Mouse (Mus musculus): ENCODE measurements at regions not wholly inside any gene's neighbourhood (a gene's known extent, or its start where the extent isn't known, plus 50 kb on each side); places are given as distances from the start of the nearest gene placed in this dataset.

- no peak for ATAC-seq (ENCODE audit: borderline replicate concordance, extremely low read depth, low FRiP score, low TSS enrichment)
- Histone ChIP-seq H3K4me1 (no peaks in the 10 kb centered on the region), H3K27me3 (no peaks in the 10 kb centered on the region)
These were observed 198.0 kb downstream of the Spry2 start for GRCm38 (mm10) chr14:105698616-105699015.

GRCm38 (mm10) chr14:105698086-105698485 is 198.5 kb downstream of the Spry2 start:
- no peaks in the 10 kb centered on the region for H3K4me1 ChIP-seq
- H3K27me3 ChIP-seq = no peaks in the 10 kb centered on the region
- no peak overlapping the region for H3K4me2 ChIP-seq
- H3K27ac ChIP-seq = no peak overlapping the region
- WGBS = 85% methylated on average over 1 of the region's 1 CpGs
- no peak overlapping the region for H3K9ac ChIP-seq
- no peaks in the 10 kb centered on the region for H3K36me3 ChIP-seq
- H3K9me3 ChIP-seq = no peaks in the 10 kb centered on the region
- no peak for ATAC-seq (ENCODE audit: borderline replicate concordance, extremely low read depth, low FRiP score, low TSS enrichment)
- H3K4me3 ChIP-seq = no peak overlapping the region

More at GRCm38 (mm10) chr14:105698616-105699015, 198.0 kb downstream of the Spry2 start:
- WGBS = 32% methylated on average over 1 of the region's 1 CpGs
- Histone ChIP-seq H3K27ac (no peak overlapping the region), H3K4me2 (no peak overlapping the region), H3K4me3 (no peak overlapping the region), H3K36me3 (no peaks in the 10 kb centered on the region), H3K9me3 (no peaks in the 10 kb centered on the region), H3K9ac (no peak overlapping the region)

- WGBS = 82% methylated on average over 13 of the region's 13 CpGs
- ATAC-seq (ENCODE audit: borderline replicate concordance, extremely low read depth, low FRiP score, low TSS enrichment) = no peak
These were observed 199.2 kb downstream of the Spry2 start for GRCm38 (mm10) chr14:105697398-105697797.

GRCm38 (mm10) chr14:105694969-105695368 is 201.7 kb downstream of the Spry2 start:
- Histone ChIP-seq H3K9ac (no peak overlapping the region), H3K4me1 (no peaks in the 10 kb centered on the region), H3K27me3 (no peaks in the 10 kb centered on the region), H3K27ac (no peak overlapping the region), H3K4me3 (no peak overlapping the region), H3K4me2 (no peak overlapping the region), H3K9me3 (no peaks in the 10 kb centered on the region), H3K36me3 (no peaks in the 10 kb centered on the region)
- no peak for ATAC-seq (ENCODE audit: borderline replicate concordance, extremely low read depth, low FRiP score, low TSS enrichment)

More at GRCm38 (mm10) chr14:105697398-105697797, 199.2 kb downstream of the Spry2 start:
- Histone ChIP-seq H3K9me3 (no peaks in the 10 kb centered on the region), H3K4me3 (no peak overlapping the region), H3K4me2 (no peak overlapping the region), H3K4me1 (no peaks in the 10 kb centered on the region), H3K36me3 (no peaks in the 10 kb centered on the region), H3K27ac (no peak overlapping the region), H3K27me3 (no peaks in the 10 kb centered on the region), H3K9ac (no peak overlapping the region)

GRCm38 (mm10) chr14:105693713-105694112 is 202.9 kb downstream of the Spry2 start:
- no peak overlapping the region for H3K4me2 ChIP-seq

GRCm38 (mm10) chr14:105684826-105685465 is 211.7 kb downstream of the Spry2 start:
- ATAC-seq (ENCODE audit: borderline replicate concordance, extremely low read depth, low FRiP score, low TSS enrichment) = peak; percentile 89

More at GRCm38 (mm10) chr14:105693713-105694112, 202.9 kb downstream of the Spry2 start:
- Histone ChIP-seq H3K4me1 (no peaks in the 10 kb centered on the region), H3K36me3 (no peaks in the 10 kb centered on the region), H3K9me3 (no peaks in the 10 kb centered on the region), H3K27me3 (no peaks in the 10 kb centered on the region), H3K4me3 (no peak overlapping the region), H3K9ac (no peak overlapping the region), H3K27ac (no peak overlapping the region)
- ATAC-seq (ENCODE audit: borderline replicate concordance, extremely low read depth, low FRiP score, low TSS enrichment) = no peak
- 69% methylated on average over 4 of the region's 4 CpGs for WGBS

GRCm38 (mm10) chr14:105684329-105684728 is 212.3 kb downstream of the Spry2 start:
- no peaks in the 10 kb centered on the region for H3K27me3 ChIP-seq
- no peak overlapping the region for H3K4me3 ChIP-seq
- no peak overlapping the region for H3K4me2 ChIP-seq
- ATAC-seq (ENCODE audit: borderline replicate concordance, extremely low read depth, low FRiP score, low TSS enrichment) = no peak
- no peak overlapping the region for H3K9ac ChIP-seq
- 59% methylated on average over 2 of the region's 2 CpGs for WGBS
- 0 out of 2 replicates have a peak, but pooled peaks cover 2% of the 10 kb centered on the region for H3K4me1 ChIP-seq
- H3K27ac ChIP-seq = peak overlapping the region; percentile 76
- no peaks in the 10 kb centered on the region for H3K36me3 ChIP-seq
- H3K9me3 ChIP-seq = no peaks in the 10 kb centered on the region

More at GRCm38 (mm10) chr14:105684826-105685465, 211.7 kb downstream of the Spry2 start:
- H3K36me3 ChIP-seq = no peaks in the 10 kb centered on the region
- no peak overlapping the region for H3K4me2 ChIP-seq
- H3K4me3 ChIP-seq = no peak overlapping the region
- H3K27me3 ChIP-seq = no peaks in the 10 kb centered on the region
- H3K4me1 ChIP-seq = no peaks in the 10 kb centered on the region
- WGBS = 40% methylated on average over 11 of the region's 11 CpGs
- no peaks in the 10 kb centered on the region for H3K9me3 ChIP-seq
- H3K9ac ChIP-seq = no peak overlapping the region
- peak overlapping the region; percentile 76 for H3K27ac ChIP-seq

GRCm38 (mm10) chr14:105676646-105676930 is 220.0 kb downstream of the Spry2 start:
- H3K9ac ChIP-seq = no peak overlapping the region
- 0 out of 2 replicates have a peak, but pooled peaks cover 6% of the 10 kb centered on the region for H3K4me1 ChIP-seq
- H3K4me3 ChIP-seq = no peak overlapping the region
- 19% methylated on average over 4 of the region's 4 CpGs for WGBS
- peak overlapping the region; percentile 5; the same call in 1 of the 2 replicates for H3K27ac ChIP-seq
- ATAC-seq (ENCODE audit: borderline replicate concordance, extremely low read depth, low FRiP score, low TSS enrichment) = no peak
- H3K27me3 ChIP-seq = no peaks in the 10 kb centered on the region
- no peak overlapping the region for H3K4me2 ChIP-seq
- no peaks in the 10 kb centered on the region for H3K9me3 ChIP-seq
- no peaks in the 10 kb centered on the region for H3K36me3 ChIP-seq

GRCm38 (mm10) chr14:105675801-105676645 is 220.6 kb downstream of the Spry2 start:
- no peaks in the 10 kb centered on the region for H3K9me3 ChIP-seq
- H3K4me2 ChIP-seq = no peak overlapping the region
- WGBS = 42% methylated on average over 13 of the region's 13 CpGs
- H3K4me3 ChIP-seq = no peak overlapping the region
- no peaks in the 10 kb centered on the region for H3K27me3 ChIP-seq
- no peaks in the 10 kb centered on the region for H3K36me3 ChIP-seq
- H3K4me1 ChIP-seq = 0 out of 2 replicates have a peak, but pooled peaks cover 6% of the 10 kb centered on the region
- peak overlapping the region; percentile 5; the same call in 1 of the 2 replicates for H3K27ac ChIP-seq
- no peak for ATAC-seq (ENCODE audit: borderline replicate concordance, extremely low read depth, low FRiP score, low TSS enrichment)
- no peak overlapping the region for H3K9ac ChIP-seq

- no peaks in the 10 kb centered on the region for H3K9me3 ChIP-seq
- no peak for ATAC-seq (ENCODE audit: borderline replicate concordance, extremely low read depth, low FRiP score, low TSS enrichment)
- 0 out of 2 replicates have a peak, but pooled peaks cover 6% of the 10 kb centered on the region for H3K4me1 ChIP-seq
These were observed 221.6 kb downstream of the Spry2 start for GRCm38 (mm10) chr14:105675006-105675405.

GRCm38 (mm10) chr14:105668969-105669368 is 227.7 kb downstream of the Spry2 start:
- H3K4me3 ChIP-seq = no peak overlapping the region
- H3K9ac ChIP-seq = no peak overlapping the region
- no peak for ATAC-seq (ENCODE audit: borderline replicate concordance, extremely low read depth, low FRiP score, low TSS enrichment)

More at GRCm38 (mm10) chr14:105675006-105675405, 221.6 kb downstream of the Spry2 start:
- H3K9ac ChIP-seq = no peak overlapping the region
- H3K4me3 ChIP-seq = no peak overlapping the region
- no peak overlapping the region for H3K27ac ChIP-seq
- no peaks in the 10 kb centered on the region for H3K27me3 ChIP-seq
- H3K36me3 ChIP-seq = no peaks in the 10 kb centered on the region
- H3K4me2 ChIP-seq = no peak overlapping the region

GRCm38 (mm10) chr14:105664671-105665198 is 231.9 kb downstream of the Spry2 start:
- Histone ChIP-seq H3K9ac (no peak overlapping the region), H3K27ac (no peak overlapping the region), H3K27me3 (no peaks in the 10 kb centered on the region), H3K36me3 (no peaks in the 10 kb centered on the region), H3K9me3 (no peaks in the 10 kb centered on the region), H3K4me3 (no peak overlapping the region), H3K4me1 (no peaks in the 10 kb centered on the region; the same call in 1 of the 2 replicates), H3K4me2 (no peak overlapping the region)
- WGBS = 62% methylated on average over 7 of the region's 7 CpGs
- no peak for ATAC-seq (ENCODE audit: borderline replicate concordance, extremely low read depth, low FRiP score, low TSS enrichment)

More at GRCm38 (mm10) chr14:105668969-105669368, 227.7 kb downstream of the Spry2 start:
- no peaks in the 10 kb centered on the region for H3K36me3 ChIP-seq
- no peak overlapping the region for H3K4me2 ChIP-seq
- H3K4me1 ChIP-seq = no peaks in the 10 kb centered on the region
- no peaks in the 10 kb centered on the region for H3K27me3 ChIP-seq
- 34% methylated on average over 11 of the region's 11 CpGs for WGBS
- no peak overlapping the region for H3K27ac ChIP-seq
- H3K9me3 ChIP-seq = no peaks in the 10 kb centered on the region

Measured in lung, embryonic 15.5 days (tissue).